Mouse (Mus musculus): ENCODE results near the gene Six2. TPM values are rescaled to one million over a fixed set of nuclear protein-coding genes. Genes with fewer than 3 reads are reported as not detected.

The Six2 gene
- polyA plus RNA-seq, 1 experiment from 2014 or later = 9.5 TPM

DNA sequence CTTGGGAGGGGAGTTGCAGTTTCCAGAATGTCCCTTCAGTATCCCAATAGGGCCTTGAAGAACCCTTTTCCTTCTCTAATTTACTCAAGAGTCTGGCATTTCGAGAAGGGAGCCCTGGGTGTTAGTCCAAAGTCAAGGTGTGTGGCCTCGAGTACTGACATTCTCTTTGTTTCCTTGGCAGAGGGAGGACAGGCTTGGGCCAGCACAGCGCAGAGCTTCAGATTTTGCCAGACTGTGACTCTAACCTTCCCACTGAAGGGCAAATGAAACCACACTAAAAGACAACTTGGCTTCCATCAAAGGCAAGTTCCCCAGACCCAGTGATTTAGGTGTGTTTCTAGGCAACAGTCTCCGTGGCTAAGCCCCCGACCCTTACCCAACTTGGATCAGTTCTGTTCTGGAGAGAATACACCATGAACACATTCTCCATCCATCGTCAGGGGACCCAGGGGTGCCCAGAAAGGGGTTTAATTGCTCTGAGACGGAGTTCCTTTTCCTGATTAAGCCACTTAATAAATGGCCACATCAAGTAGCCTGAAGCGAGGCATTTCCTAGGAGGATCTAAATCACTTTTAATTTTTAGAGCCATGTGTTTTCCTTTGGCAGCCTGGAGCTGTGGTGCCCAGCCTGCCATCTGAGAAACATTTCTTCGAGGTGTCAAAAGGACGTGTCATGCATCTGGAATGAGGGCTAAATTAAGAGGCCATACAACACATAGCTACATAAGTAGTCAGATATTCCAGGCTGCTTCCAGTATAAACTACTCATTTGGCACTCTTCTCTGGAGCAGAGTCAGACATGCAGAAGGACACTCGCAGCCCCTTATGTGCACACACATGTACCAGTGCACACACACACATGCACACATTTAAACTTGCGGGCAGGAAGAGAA is 16.5 kb upstream of the Six2 start:
- Histone ChIP-seq H3K9me3 (no peaks in the 10 kb centered on the region), H3K4me1 (no peaks in the 10 kb centered on the region), H3K36me3 (replicated peaks) (no peaks in the 10 kb centered on the region), H3K4me3 (replicated peaks) (no peak overlapping the region), H3K9ac (no peak overlapping the region), H3K4me2 (no peak overlapping the region), H3K27me3 (peaks cover 20% of the 10 kb centered on the region), H3K27ac (no peak overlapping the region)
- ATAC-seq (ENCODE audit: low FRiP score) = no peak
- WGBS = 74% methylated on average over 12 of the region's 12 CpGs

GRCm38 (mm10) chr17:85700028-85700427 is 12.0 kb upstream of the Six2 start:
- Histone ChIP-seq H3K4me1 (no peaks in the 10 kb centered on the region), H3K27ac (no peak overlapping the region), H3K9me3 (no peaks in the 10 kb centered on the region), H3K4me2 (no peak overlapping the region), H3K36me3 (replicated peaks) (no peaks in the 10 kb centered on the region), H3K9ac (no peak overlapping the region), H3K27me3 (peaks cover 40% of the 10 kb centered on the region), H3K4me3 (replicated peaks) (no peak overlapping the region)
- WGBS = 84% methylated on average over 4 of the region's 4 CpGs
- no peak for ATAC-seq (ENCODE audit: low FRiP score)

GRCm38 (mm10) chr17:85698643-85699042 is 10.6 kb upstream of the Six2 start:
- 84% methylated on average over 6 of the region's 6 CpGs for WGBS
- Histone ChIP-seq H3K27me3 (peaks cover 46% of the 10 kb centered on the region), H3K36me3 (replicated peaks) (no peaks in the 10 kb centered on the region), H3K4me1 (no peaks in the 10 kb centered on the region), H3K27ac (no peak overlapping the region), H3K4me3 (replicated peaks) (no peak overlapping the region), H3K4me2 (no peak overlapping the region), H3K9ac (no peak overlapping the region), H3K9me3 (no peaks in the 10 kb centered on the region; the same call in 1 of the 2 replicates)
- no peak for ATAC-seq (ENCODE audit: low FRiP score)

DNA sequence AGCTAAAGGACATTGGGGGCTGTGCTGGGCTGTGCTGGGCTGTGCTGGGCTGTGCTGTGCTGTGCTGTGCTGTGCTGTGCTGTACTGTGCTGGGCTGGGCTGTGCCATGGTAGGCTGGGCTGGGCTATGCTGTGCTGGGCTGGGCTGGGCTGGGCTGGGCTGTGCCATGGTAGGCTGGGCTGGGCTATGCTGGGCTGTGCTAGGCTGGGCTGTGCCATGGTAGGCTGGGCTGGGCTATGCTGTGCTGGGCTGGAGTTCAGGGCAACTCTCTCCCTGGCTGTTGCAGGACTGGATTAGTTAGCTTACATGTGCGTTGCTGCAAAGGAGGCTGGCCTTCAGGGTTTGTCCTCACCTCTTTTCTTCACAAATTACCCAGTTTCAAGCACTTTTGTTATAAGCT is 9.9 kb upstream of the Six2 start:
- ATAC-seq (ENCODE audit: low FRiP score) = no peak
- Histone ChIP-seq H3K9ac (no peak overlapping the region), H3K27me3 (peaks cover 53% of the 10 kb centered on the region)

DNA sequence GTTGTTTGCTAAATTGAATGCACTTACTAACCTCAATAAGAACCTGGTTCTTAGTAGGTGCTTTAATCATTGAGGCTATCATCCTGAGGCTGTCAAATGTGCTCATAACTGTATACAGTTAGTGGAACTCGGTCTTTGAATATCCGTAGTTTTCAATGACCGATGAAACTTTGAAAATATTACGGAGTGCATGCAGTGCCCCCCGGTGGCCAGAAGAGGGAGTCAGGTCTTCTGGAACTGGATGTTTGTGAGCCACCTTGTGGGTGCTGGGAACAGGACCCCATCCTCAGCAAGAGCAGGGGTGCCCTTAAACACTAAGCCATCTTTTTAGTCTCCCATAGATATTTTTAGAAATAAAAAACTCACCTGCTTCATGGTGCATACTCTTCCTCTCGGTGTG is 6.4 kb upstream of the Six2 start:
- Histone ChIP-seq H3K9ac (no peak overlapping the region), H3K27me3 (peaks cover 80% of the 10 kb centered on the region), H3K36me3 (replicated peaks) (no peaks in the 10 kb centered on the region), H3K4me2 (no peak overlapping the region), H3K4me1 (0 out of 2 replicates have a peak, but pooled peaks cover 7% of the 10 kb centered on the region), H3K4me3 (replicated peaks) (no peak overlapping the region), H3K9me3 (no peaks in the 10 kb centered on the region; the same call in 1 of the 2 replicates), H3K27ac (no peak overlapping the region)
- no peak for ATAC-seq (ENCODE audit: low FRiP score)
- 77% methylated on average over 6 of the region's 6 CpGs for WGBS

More for the DNA sequence above, 9.9 kb upstream of the Six2 start:
- Histone ChIP-seq H3K9me3 (no peaks in the 10 kb centered on the region; the same call in 1 of the 2 replicates), H3K4me2 (no peak overlapping the region), H3K4me3 (replicated peaks) (no peak overlapping the region), H3K36me3 (replicated peaks) (no peaks in the 10 kb centered on the region), H3K4me1 (no peaks in the 10 kb centered on the region), H3K27ac (no peak overlapping the region)
- 77% methylated on average over 1 of the region's 1 CpGs for WGBS

DNA sequence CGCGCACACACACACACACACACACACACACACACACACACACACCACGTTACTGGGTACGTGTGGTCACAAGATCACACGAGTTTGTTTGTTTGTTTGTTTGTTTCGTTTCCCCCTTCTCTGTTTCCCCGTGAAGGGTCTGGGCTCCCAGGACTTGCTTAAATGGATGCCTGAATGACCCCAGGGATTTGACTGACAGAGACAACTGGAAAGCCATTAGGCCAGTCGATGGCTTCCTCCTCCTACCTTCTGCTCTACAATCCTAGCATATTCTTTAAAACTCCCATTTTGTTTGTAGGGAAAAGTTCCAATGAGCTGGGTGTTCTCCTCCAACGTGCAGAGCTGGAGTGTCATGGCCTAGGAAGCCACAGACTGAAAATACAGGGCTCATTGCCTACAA is 5.0 kb upstream of the Six2 start:
- peaks cover 92% of the 10 kb centered on the region for H3K27me3 ChIP-seq
- H3K4me2 ChIP-seq = no peak overlapping the region
- no peak overlapping the region for H3K9ac ChIP-seq
- H3K4me3 ChIP-seq (replicated peaks) = peak overlapping the region; percentile 28; the same call in 1 of the 2 replicates
- no peaks in the 10 kb centered on the region for H3K36me3 ChIP-seq (replicated peaks)
- peaks cover 21% of the 10 kb centered on the region for H3K4me1 ChIP-seq
- ATAC-seq (ENCODE audit: low FRiP score) = no peak
- WGBS = 6% methylated on average over 9 of the region's 9 CpGs
- no peak overlapping the region for H3K27ac ChIP-seq
- H3K9me3 ChIP-seq = no peaks in the 10 kb centered on the region; the same call in 1 of the 2 replicates

- H3K27ac ChIP-seq = 0 out of 2 replicates have a peak overlapping the region, but pooled peaks have one; percentile 42
- H3K36me3 ChIP-seq (replicated peaks) = no peaks in the 10 kb centered on the region
- peaks cover 92% of the 10 kb centered on the region for H3K27me3 ChIP-seq
- no peak for ATAC-seq (ENCODE audit: low FRiP score)
- WGBS = 2% methylated on average over 23 of the region's 23 CpGs
- peak overlapping the region; percentile 28 for H3K4me3 ChIP-seq (replicated peaks)
- peaks cover 25% of the 10 kb centered on the region for H3K4me1 ChIP-seq
- peak overlapping the region; percentile 15; the same call in 1 of the 2 replicates for H3K4me2 ChIP-seq
- H3K9me3 ChIP-seq = no peaks in the 10 kb centered on the region; the same call in 1 of the 2 replicates
- H3K9ac ChIP-seq = peak overlapping the region; percentile 44; the same call in 1 of the 2 replicates
Observed at GRCm38 (mm10) chr17:85692594-85692993, 4.5 kb upstream of the Six2 start.

GRCm38 (mm10) chr17:85691701-85692536 is 3.8 kb upstream of the Six2 start:
- Histone ChIP-seq H3K4me3 (replicated peaks) (peak overlapping the region; percentile 28), H3K27me3 (peaks cover 95% of the 10 kb centered on the region), H3K9ac (peak overlapping the region; percentile 44), H3K4me1 (peaks cover 32% of the 10 kb centered on the region), H3K36me3 (replicated peaks) (no peaks in the 10 kb centered on the region), H3K4me2 (peak overlapping the region; percentile 15), H3K9me3 (no peaks in the 10 kb centered on the region; the same call in 1 of the 2 replicates), H3K27ac (peak overlapping the region; percentile 42; the same call in 1 of the 2 replicates)
- no peak for ATAC-seq (ENCODE audit: low FRiP score)
- WGBS = 2% methylated on average over 43 of the region's 43 CpGs

DNA sequence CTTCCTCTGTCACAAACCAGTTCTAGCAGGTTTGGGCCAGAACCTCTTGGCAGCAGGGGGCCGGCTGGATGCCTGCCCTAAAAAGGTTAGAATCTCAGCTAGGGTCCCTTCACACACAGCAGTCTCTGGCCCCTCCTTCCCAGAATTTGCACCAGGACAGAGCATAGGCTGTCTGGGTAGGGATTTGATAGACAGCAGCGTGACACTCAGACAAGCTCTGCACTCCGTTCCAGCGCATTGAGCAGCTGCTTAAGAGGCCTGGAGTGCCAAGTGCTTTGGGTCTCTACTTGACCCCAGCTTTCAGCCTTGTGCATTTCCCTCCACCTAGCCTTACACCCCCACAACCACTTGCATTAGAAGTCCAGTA is 2.9 kb upstream of the Six2 start:
- 2% methylated on average over 4 of the region's 4 CpGs for WGBS
- Histone ChIP-seq H3K36me3 (replicated peaks) (no peaks in the 10 kb centered on the region), H3K9ac (no peak overlapping the region), H3K4me2 (no peak overlapping the region; the same call in 1 of the 2 replicates), H3K27me3 (peaks cover 96% of the 10 kb centered on the region), H3K9me3 (no peaks in the 10 kb centered on the region; the same call in 1 of the 2 replicates), H3K27ac (no peak overlapping the region), H3K4me1 (peaks cover 32% of the 10 kb centered on the region), H3K4me3 (replicated peaks) (no peak overlapping the region)
- no peak for ATAC-seq (ENCODE audit: low FRiP score)

DNA sequence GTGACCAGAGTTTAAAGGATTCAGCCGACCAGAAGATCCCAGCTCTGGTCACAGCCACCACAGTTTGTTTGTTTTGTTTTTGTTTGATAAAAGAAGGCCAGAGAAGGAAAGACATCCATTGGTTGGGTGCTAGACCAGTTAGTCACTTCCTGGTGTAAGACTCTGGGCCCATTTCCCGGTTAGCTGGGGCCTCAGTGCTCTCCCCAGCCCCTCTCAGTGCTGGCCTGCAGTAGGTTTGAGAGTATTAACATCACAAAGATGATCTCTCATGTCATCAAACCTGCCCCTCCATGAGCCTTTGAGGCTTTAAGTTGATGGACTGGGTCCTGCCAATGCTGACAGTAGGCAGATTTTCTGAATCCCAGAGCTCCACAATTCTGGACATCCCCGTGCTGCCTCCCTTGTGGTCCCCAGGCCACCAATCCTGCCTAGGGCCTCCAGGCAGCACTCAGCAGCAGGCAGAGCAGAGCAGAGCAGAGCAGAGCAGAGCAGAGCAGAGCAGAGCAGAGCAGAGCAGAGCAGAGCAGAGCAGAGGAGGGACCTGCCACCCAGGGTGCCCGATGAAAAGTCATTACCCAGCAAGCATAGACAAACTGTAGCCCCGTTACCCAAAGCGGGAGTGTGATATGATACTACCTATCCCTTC is 2.4 kb upstream of the Six2 start:
- H3K4me2 ChIP-seq = no peak overlapping the region; the same call in 1 of the 2 replicates

DNA sequence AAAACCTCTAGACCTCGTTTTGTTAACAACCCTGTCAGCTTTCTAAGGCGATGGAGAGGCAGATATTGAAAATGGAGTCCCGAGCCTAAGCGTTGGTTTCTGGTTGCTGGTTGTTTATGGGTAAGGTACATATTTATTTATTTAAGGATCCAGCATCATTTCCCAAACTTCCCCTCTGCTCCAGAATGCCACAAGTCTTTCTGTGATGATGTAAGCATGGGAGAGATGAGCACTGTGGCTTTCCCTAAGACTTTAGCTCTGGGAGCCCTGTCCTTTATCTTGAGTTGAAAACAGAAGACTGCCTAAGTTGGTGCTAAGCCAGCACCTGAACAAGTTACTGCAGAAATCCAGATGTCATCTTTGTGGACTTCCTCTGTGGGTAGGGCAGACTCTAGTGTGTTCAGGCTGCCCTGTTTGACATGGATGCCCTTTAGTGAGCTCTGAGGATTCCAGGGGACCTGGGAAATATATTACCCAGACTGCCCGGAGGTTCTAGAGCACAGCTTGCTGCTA is 1.8 kb upstream of the Six2 start:
- Histone ChIP-seq H3K4me1 (peaks cover 36% of the 10 kb centered on the region), H3K9ac (no peak overlapping the region), H3K27ac (peak overlapping the region; percentile 31; the same call in 1 of the 2 replicates), H3K4me2 (peak overlapping the region; percentile 72; the same call in 1 of the 2 replicates), H3K4me3 (replicated peaks) (peak overlapping the region; percentile 44; the same call in 1 of the 2 replicates), H3K36me3 (replicated peaks) (no peaks in the 10 kb centered on the region), H3K27me3 (peaks cover 100% of the 10 kb centered on the region), H3K9me3 (no peaks in the 10 kb centered on the region; the same call in 1 of the 2 replicates)
- no peak for ATAC-seq (ENCODE audit: low FRiP score)
- WGBS = 10% methylated on average over 5 of the region's 5 CpGs

More for the DNA sequence above, 2.4 kb upstream of the Six2 start:
- peaks cover 98% of the 10 kb centered on the region for H3K27me3 ChIP-seq
- 0 out of 2 replicates have a peak overlapping the region, but pooled peaks have one; percentile 31 for H3K27ac ChIP-seq
- H3K9ac ChIP-seq = no peak overlapping the region
- no peaks in the 10 kb centered on the region for H3K36me3 ChIP-seq (replicated peaks)
- no peak overlapping the region for H3K4me3 ChIP-seq (replicated peaks)
- no peak for ATAC-seq (ENCODE audit: low FRiP score)
- no peaks in the 10 kb centered on the region; the same call in 1 of the 2 replicates for H3K9me3 ChIP-seq
- peaks cover 32% of the 10 kb centered on the region for H3K4me1 ChIP-seq
- WGBS = 2% methylated on average over 6 of the region's 6 CpGs

All from forebrain, embryonic 12.5 days (tissue).